Mouse (Mus musculus): ENCODE measurements around the gene Creb5.

The Creb5 gene

DNA sequence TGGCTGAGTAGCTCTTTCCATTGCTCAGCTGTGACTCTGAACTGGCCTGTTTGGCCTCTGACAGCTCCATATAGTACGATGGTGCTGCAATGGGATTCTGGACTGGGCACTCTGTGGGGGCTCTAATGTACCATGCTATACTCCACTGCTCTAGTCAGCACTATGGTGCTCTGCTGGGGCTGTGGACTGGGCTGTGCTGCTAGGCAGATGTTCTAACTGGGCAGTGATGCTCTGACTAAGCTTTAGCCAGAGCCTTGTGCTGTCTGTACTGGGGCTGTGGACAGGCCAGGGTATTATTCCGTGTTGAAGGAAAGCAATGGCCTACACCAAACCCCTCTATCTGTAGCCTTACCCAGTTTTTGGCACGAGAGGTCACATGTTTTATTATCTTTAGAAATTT is 316.0 kb downstream of the Creb5 start:
- no peak for DNase-seq

DNA sequence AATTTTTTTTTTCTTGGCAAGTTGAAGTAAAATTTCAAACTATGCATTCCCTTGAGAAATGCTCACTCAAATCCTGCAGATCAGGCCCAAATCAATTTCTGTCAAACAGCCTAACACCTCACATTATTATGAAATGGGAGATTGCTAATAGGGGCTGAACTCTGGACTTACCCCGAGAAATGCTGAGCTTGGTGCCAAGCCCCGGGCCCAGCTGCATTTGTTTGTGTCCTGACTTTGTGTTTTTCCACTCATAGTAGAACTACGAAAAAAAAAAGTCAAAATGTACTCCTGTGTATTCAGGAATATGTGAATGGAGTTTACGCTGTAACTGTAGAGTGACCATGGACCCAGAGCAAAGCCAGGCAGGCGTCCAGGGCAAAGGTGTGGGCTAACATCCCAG is 316.6 kb downstream of the Creb5 start:
- DNase-seq: no peak

DNA sequence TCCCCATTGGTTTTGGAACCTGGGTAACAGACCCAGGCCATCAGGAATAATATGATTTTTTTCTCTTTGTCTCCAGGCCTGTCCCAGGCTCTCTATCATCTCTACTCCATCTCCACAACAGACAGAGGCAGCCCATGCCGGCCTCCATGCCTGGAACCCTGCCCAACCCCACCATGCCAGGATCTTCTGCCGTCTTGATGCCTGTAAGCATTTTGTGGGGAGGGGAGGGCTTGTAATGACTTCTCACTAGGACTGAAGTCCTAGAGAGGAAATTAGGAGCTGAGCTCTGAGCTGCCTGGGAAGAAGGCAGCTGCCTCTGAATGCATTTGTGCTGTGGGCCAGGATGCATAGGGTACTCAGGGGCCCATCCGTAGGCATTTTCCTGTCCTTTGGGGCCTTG is 317.3 kb downstream of the Creb5 start:
- peak; percentile 64 to 75 for DNase-seq

DNA sequence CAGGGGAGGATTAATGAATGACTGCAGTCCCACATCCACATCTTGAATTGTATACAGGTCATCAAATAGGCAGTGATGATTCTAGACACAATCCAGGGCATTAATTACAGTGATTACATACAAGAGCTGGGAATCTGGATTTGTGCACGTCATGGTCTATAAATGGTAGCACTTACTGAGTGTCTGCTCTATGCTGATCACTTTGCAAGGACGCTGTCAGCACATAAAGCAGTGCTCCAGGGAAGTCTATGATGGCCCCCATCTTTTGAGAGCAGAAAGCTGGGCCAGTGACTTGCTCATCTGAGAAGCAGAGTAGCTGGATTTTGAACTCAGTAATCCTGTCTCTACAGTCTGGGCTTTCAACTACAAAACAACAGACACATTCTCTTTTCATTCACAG is 318.1 kb downstream of the Creb5 start:
- no peak for DNase-seq

DNA sequence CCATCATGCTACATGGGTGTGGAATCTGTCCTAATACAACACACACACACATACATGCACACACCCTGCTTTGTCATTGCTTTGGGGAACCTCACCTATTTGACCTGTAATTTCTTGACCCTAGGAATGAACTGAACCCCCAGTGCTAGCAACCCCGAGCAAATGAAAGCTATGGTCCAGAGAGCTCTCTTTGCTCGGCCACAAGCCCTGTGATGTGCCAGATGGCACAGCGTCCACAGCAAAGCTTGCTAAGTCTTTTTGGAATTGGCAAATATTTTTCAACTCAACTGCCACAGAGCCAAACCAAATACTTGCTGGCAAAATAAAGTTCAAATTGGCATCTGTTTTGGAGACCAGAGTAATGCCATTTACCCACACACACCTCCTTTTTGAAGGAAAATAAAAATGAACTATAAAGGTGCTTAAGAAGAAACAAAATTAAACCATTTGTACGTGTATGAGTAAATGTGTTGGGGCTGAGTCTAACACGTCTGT is 324.4 kb downstream of the Creb5 start:
- peak; percentile 45 to 52 for DNase-seq

DNA sequence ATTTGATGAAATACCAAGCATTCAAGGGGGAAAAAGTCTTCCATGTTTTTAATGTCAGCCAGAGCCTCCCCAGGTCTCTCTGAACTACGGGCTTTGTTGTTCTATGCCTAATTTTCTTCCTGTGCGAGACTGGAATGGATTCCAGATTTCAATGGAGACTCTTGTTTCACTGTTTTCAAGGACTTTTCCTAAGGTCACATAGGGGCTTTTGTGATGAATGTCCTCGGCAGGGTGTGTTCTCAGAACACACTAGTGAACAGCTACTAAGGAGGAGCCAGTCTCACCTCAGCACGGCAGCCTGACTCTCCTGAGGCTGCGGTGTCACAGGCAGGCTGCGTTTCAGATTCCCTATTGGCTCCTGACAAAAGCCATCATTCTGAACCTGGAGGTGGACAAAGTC is 325.6 kb downstream of the Creb5 start:
- DNase-seq: no peak

DNA sequence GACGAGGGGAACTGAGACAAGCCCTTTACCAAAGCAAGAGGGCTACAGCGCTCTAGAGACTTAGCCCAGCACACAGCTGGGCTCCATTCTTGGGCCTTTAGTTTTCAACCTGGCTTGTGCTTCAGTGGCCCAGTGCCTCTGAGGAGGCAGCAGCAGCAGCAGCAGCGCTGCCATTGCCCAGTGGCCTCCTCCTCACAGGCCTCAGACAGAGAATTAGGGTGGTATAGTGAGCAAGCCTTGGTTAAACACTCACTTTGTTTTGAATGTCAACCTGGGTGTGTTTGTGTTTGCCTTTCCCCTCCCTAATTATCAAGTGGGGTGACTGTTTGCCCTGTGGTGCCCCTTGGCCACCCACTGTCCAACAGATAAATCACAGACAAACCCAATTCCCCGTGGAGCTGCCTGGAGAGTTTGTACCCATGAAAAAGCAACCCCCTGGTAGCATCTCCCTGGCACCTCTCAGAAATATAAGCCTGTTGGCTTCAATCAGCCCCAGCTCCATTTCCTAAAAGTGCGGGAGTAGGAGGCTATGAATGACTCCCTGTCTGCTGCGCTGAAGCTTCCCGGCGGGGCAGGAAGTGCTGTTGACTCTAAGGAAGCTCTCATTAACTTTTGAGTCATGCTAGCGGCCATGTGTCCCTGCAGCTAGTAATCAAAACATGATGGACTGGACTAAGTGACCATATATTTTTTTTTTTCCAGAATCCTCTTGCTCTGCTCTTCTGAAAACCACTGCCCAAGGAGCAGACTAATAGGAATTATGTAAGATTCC is 328.6 kb downstream of the Creb5 start:
- DNase-seq: no peak

DNA sequence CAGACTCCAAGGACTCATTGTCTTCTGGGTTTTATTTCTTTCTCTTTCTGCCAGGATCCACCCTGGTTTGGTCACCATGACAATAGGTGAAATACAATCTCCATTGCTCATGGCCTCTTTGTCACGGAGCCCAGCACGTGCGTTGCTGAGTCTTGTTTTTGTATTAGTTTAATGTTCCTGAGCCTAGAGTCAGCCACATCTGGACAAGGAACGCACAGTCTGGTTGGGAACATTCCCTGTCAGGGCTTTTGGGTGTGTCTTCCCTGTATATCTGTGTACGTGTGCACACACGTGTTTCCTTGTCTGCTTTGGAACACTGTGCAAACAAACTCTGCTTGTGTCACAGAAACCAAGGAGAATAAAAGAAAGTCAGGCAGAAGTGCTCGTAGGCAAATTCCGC is 331.1 kb downstream of the Creb5 start:
- DNase-seq: no peak

DNA sequence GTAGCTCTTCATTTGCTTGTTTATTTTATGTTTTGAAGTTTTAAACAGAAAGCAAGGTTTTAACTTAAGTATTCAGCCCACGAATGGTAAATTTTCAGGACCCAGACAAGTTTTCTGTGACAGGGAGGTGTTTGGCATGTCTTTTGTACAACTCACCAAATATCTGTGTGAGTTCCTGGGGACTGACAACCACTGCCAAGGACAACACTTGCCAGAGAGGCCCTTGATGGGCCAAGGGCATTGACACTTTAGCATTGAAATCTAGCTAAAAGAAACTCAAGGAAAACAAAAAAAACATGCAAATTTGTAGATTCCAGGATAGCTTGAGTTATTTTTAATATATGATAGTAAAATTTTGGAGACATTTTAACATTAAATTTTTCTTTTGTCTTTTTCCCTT is 332.6 kb downstream of the Creb5 start:
- no peak for DNase-seq

DNA sequence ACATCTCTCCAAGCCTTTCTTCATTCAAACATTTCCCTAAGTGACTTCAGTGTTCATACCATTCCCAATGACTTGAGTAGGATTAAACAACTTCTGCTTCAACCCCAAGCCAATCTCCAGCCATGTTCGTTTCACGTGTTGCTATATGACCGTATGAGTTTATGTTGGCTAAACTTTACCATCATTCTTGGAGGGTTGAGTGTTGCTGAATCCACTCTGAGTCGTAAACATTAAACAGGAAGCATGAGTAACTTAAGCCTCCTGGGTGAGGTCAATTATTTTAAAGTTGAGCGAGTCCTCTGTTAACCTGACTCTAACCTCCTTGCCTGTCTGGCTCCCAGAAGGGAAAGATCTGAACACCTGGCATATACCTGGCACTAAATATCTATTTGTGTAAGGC is 334.2 kb downstream of the Creb5 start:
- DNase-seq: no peak

DNA sequence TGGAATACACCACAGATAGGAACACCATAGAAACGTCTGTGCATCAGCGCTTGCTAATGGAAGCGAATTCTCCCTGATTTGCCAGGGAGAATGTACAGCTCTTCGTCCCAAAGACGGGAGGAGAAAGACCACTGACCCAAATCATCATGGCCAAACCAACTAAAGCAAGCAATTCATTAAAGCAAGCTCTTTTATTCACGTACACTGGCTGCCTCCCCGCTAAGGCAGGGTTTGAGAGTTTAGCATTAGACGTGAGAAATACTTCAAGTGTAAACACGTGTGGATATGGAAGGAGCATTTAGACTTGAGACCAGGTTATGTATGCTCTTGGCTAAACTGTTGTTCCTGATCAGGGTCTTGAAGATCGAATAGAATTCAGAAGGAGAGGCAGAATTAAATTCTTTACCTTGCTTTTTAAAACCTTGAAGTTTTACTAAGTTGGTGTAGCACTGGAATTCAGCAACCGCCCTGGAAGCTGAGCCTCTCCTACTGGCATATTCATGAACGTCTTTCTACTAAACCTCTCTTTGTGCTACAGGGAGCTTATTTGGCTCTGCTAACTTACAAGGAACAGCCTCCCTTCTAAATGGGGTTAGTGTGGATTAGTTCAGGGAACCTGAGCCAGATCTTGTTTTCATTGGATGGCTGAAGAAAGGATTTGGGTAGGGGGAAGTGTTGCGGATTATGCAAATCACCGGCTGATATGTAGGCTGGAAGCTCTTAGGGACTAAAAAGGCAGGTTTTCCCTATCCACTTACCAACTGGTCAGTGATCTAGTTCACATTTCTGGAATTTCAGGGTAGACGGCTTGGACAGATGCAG is 337.6 kb downstream of the Creb5 start:
- no peak for DNase-seq

DNA sequence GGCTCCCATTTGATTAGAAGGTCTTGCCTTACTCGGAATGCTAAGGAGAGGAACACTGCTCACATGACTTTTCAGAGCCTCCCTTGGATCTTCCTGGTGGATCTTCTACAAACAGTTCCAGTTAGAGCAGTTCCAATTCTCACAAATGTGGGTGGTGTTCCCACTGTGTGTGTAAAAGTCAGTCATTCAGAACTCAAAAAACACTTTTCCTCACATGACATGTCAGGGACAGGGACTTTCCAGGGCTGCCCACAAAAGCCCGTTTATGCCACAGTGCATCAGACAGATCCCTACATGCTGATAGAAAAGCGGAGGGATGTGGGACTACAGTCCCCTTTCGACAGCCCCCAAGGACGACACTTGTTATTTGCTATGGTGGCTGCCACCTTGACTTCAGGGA is 339.0 kb downstream of the Creb5 start:
- no peak for DNase-seq

DNA sequence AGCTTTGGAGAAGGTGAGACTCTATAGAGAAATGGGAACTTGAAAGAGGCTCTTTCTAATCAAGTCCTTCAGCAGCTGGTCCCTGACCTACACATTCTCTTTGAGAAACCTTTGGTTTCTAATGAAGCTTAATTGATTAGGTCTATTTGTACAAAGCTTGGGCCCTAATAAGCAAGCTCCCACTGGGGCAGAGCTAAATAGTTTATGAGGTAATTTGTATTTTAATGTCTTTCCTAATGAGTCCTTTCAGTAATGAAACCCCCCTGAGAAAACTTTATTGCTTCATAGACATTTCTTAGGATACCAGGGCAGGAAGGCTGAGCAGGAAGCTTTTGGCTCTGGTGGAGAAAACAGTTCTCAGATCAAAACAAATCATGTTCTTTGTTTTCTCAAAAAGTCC is 341.6 kb downstream of the Creb5 start:
- DNase-seq: no peak

DNA sequence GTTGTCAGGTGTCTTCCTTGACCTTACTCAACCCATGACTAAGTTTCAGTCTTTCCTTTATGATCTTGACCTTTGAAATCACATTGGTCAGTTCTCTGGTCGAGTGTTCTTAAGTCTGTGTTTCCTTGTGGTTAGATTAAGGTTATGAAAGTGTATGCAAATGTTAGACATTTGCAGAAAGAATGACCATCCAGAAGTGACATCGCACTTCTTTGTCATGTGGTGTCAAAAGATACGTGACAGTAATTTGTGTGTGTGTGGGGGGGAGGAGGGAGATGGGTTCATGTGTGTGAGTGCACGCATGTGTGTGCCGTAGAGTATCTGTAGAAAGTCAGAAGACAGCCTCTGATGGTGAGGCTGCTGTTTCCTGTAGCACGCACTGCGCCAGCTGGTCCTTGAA is 348.4 kb downstream of the Creb5 start:
- no peak for DNase-seq

DNA sequence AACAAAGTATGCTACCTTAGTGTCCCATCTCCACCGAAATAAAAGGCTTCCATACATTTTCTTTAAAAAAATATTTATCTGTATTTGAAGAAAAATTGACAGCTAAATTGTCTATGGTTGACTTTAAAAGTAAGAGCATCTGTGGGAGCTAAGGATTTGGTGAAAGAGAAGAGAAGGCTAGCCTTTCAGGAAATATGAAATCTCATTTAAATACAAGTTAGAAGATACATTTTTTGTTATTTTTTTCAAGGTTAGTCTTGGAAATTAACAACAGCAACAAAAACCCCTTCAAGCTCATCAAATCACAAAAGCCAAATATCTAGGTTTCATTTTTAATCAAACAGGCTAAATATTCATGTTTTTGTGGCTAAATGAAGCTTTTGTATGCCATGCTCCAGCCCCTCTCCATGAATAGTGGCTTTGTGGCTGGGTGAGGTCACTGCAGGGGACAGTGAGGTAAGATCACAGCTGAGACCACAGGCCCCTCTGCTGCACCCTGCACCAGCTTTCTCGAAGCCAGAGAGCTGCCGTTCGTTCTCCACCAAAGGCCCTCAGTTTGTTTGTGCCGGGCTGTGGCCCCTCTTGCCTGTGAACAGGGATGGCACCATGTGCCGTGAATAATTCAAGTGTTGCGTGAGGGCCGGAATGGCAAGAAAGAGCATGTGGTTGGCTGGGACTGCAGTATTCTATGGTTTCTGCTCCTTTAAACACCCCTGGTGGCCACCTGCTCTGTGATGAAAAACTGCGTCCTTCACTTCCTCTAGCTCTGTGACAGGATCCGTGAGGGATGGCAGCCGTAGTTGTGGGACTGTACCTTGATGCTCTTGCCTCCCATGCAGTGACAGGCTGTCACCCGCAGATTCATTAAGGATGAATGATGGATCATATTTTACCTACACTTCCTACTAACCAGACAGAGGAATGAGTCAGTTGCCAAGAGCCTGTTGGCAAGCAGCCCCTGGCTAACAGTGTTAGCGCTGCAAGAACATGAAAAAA is 350.6 kb downstream of the Creb5 start:
- peak; percentile 63 to 72 for DNase-seq

DNA sequence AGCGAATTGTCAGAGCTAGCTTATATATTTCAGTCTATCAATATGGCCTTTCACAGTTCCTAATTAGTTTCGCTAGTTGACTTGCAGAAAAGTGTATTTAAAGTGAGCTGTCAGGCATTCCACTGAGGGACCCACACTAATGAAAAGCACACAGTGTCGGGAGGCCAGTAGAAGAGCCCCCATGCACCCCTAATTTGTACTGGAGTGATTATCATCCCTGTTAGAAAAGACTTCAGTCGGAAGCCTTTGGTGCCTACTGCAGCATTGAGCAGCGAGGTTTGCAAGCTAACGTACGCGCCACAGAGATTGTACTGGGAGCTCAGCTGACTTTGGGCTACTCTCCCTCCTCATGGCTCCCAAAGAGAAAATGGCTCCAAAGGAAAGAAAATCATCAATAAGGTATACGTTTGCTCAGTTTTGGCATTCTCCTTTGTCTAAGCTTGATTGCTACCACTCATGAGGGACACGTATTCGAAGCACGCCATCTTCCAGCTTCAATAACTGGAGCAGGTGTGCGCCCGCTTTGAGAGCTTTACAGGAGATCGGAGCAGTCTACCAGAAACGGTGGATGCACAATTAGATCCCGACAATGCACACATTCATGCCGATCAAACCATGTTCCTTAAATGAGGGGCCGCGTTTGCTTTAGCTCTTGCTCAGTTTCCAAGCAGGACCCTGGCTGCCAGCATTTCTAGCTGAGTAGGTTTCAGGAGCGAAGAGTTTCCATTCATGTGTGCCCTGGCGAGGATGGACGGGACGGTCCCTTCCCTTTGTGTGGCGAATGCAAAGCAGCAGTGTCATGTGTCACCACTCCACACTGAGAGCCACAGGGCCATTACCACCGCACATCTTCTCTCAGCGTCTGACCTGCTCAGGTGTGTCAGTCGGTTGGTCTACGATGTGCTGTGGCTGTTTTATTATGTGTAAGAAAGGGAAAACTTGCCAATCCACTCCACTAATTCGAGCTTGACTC is 354.8 kb downstream of the Creb5 start:
- no peak for DNase-seq

DNA sequence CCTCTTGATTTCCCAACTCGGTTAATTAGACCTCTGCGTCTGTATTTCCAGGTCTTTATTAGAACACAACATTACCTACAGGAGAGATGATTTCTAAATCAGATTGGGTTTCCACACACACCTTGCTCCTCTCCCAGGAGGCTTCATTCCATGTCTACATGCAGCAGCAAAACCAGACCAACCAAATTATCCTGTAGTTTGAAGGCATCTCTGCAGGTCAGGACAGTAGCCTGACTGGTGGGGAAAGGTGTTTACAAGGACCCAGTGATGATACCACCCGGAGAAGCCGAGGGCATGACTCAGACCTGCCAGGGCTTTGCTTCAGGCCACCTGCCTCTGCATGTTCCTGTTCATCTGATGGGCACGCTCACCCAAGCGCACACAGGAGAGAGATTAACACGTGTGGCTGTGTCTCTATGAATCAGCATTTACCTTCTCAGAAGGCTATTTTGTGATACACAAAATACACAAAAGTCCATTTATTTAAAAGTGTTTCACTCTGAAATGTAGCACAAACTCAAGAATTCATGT is 355.8 kb downstream of the Creb5 start:
- peak; percentile 26 to 45 for DNase-seq

DNA sequence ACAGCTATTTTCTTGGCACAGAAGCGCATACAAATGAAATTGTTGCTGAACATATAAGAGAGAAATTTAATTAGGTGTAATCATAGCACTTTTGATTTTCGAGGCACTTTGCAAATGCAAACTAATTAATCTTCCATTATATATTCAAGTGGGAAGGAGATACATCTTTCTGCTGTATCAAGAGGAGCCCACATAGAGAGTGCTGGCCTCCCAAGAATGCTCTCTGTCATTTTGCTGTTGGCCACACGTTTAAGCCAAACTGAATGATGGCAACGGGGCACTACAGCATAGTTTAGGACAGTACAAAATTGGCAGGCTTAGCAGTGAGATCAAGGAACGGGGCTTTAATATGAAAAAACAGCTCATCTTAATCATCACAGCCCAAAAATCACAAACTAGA is 356.4 kb downstream of the Creb5 start:
- peak in 1 of 2 experiments; percentile 19 for DNase-seq

DNA sequence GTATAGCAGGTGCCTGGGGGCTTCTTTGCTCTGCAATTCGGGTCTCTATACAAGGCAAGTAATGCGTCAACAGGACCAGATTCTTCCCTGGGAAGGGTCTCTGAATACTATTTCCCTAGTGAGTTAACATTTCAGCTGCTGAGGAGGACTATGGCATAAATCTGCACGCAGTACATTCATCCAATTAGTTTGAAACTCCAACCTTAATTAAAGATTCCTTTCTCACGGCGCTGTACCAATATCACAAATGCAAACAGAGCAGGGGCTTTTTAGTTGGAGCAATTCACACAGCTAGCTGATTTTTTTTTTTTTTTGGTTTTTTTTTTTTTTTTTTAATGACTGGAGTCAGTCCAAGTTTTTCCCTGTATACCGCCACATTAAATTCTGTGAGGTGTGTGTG is 357.0 kb downstream of the Creb5 start:
- DNase-seq: no peak

DNA sequence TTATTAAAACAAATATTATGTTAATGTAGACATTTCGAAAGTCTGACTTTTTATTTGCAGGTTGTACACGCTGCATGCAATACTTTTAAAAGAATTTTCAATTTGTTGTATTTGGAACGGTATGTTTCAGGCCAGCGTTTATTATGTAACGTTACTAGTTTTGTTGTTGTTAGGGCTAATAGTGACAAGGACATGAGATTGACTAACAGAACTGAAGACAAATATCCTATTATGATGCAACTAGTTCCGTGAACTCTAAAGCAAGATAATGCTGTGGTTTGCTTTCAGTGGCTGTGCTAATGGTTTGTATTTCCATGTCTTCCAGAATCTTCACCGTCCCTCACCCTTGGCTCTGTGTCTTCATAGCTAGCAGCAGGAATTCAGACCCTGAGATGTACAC is 357.9 kb downstream of the Creb5 start:
- DNase-seq: no peak

DNA sequence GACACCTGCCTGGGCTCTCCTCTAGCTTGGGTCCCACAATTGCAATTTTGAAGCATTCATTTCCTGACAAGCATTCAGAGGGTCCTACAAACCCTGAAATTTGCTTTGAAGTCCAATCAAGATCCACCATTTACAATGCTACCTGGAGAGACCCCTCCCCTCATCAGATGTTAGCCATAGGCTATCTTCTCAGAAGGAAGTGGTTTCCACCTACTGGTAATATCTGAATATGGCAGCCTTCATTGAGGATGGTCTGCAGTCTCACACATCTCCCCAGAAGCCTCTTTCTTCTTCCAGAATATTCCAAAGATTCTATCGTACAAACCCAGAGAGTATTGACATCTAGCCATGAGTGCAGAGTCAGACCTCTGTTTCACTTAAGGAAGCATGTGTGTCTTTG is 362.7 kb downstream of the Creb5 start:
- DNase-seq: peak; percentile 24 to 55

Measured in cerebellum, postnatal 10 days (tissue).